Mouse (Mus musculus) kidney, embryonic 16.5 days (tissue): ENCODE measurements around the gene Tcf7l2. TPM values are rescaled to one million over a fixed set of nuclear protein-coding genes. Genes with fewer than 3 reads are reported as not detected.

Source experiments
- ATAC-seq: fragments of 200-750 bp; cut with Nextera tagmentation; 2 replicates; pipeline ENCODE4 v1.8.0; 2017; ENCODE audit warnings: moderate TSS enrichment; ENCODE audit not compliant: low FRiP score, low TSS enrichment
- H3K27ac ChIP-seq: fragments of 300-500 bp; sonication (generic); 2 replicates; pipeline ENCODE4 v1.5.1; 2014; ENCODE audit warnings: low read length
- H3K27me3 ChIP-seq: fragments of 300-500 bp; sonication (generic); 2 replicates; pipeline ENCODE4 v1.6.1; 2014; ENCODE audit warnings: low read length, control low read depth, mixed read lengths; ENCODE audit not compliant: insufficient read depth
- H3K36me3 ChIP-seq: fragments of 300-500 bp; sonication (generic); 2 replicates; pipeline ENCODE4 v1.6.1; 2014; ENCODE audit warnings: low read length, control low read depth, mixed read lengths; ENCODE audit not compliant: insufficient read depth
- H3K4me1 ChIP-seq: fragments of 300-500 bp; sonication (generic); 2 replicates; pipeline ENCODE4 v1.6.1; 2014; ENCODE audit warnings: low read length, control low read depth, mixed read lengths; ENCODE audit not compliant: insufficient read depth
- H3K4me2 ChIP-seq: fragments of 300-500 bp; sonication (generic); replicated peaks from 2 replicates; pipeline ENCODE4 v1.6.1; 2014; ENCODE audit warnings: low read depth, low read length
- H3K4me3 ChIP-seq: fragments of 300-500 bp; sonication (generic); 2 replicates; pipeline ENCODE4 v1.5.1; 2014; ENCODE audit warnings: mild to moderate bottlenecking, low read length
- H3K9ac ChIP-seq: fragments of 300-500 bp; sonication (generic); replicated peaks from 2 replicates; pipeline ENCODE4 v1.6.1; 2014; ENCODE audit warnings: low read length
- H3K9me3 ChIP-seq: fragments of 300-500 bp; sonication (generic); 2 replicates; pipeline ENCODE4 v1.6.1; 2016; ENCODE audit warnings: low read length, control low read depth
- WGBS: fragments of 180-500 bp; shearing (Covaris S2); extraction: QIAGEN DNeasy Blood & Tissue Kit; methylation state at CpG from one replicate; pipeline ENCODE4 v1.1.7; 2014; 5-methylcytosine and 5-hydroxymethylcytosine counted together
- polyA plus RNA-seq: library from polyadenylated mRNA; unstranded; fragments of >200 nt; fragmentation: Nextera tagmentation; extraction: Ambion mirVana; gene quantifications from 2 replicates; pipeline ENCODE4 v1.2.1, GENCODE M21; 2015

Gene Tcf7l2
- polyA plus RNA-seq, 1 experiment from 2014 or later: 50.1 TPM

- Histone ChIP-seq H3K4me2 (no peak overlapping the region), H3K27me3 (no peaks in the 10 kb centered on the region), H3K4me3 (no peak overlapping the region), H3K9me3 (no peaks in the 10 kb centered on the region), H3K27ac (no peak overlapping the region), H3K9ac (no peak overlapping the region), H3K4me1 (peaks cover 36% of the 10 kb centered on the region), H3K36me3 (no peaks in the 10 kb centered on the region)
- no peak for ATAC-seq
- 69% methylated on average over 8 of the region's 8 CpGs for WGBS
Observed at GRCm38 (mm10) chr19:55781681-55782080, 40.1 kb downstream of the Tcf7l2 start.

GRCm38 (mm10) chr19:55784796-55785418, 43.3 kb downstream of the Tcf7l2 start:
- no peak overlapping the region for H3K4me3 ChIP-seq

GRCm38 (mm10) chr19:55787420-55787819, 45.8 kb downstream of the Tcf7l2 start:
- H3K9me3 ChIP-seq: no peaks in the 10 kb centered on the region
- ATAC-seq: no peak
- H3K36me3 ChIP-seq: no peaks in the 10 kb centered on the region
- 84% methylated on average over 13 of the region's 13 CpGs for WGBS
- no peak overlapping the region for H3K4me2 ChIP-seq
- no peak overlapping the region for H3K9ac ChIP-seq
- H3K27me3 ChIP-seq: no peaks in the 10 kb centered on the region
- H3K27ac ChIP-seq: no peak overlapping the region
- peaks cover 49% of the 10 kb centered on the region for H3K4me1 ChIP-seq
- H3K4me3 ChIP-seq: no peak overlapping the region

More at GRCm38 (mm10) chr19:55784796-55785418, 43.3 kb downstream of the Tcf7l2 start:
- Histone ChIP-seq H3K27ac (peak overlapping the region; percentile 3; the same call in 1 of the 2 replicates), H3K4me1 (peaks cover 53% of the 10 kb centered on the region), H3K9me3 (no peaks in the 10 kb centered on the region), H3K4me2 (no peak overlapping the region), H3K27me3 (no peaks in the 10 kb centered on the region), H3K9ac (peak overlapping the region; percentile 25; the same call in 1 of the 2 replicates), H3K36me3 (no peaks in the 10 kb centered on the region)
- peak; percentile 53; the same call in 1 of the 2 replicates for ATAC-seq
- WGBS: 53% methylated on average over 21 of the region's 21 CpGs

GRCm38 (mm10) chr19:55788285-55788904, 46.8 kb downstream of the Tcf7l2 start:
- no peak overlapping the region for H3K9ac ChIP-seq
- no peaks in the 10 kb centered on the region for H3K9me3 ChIP-seq
- WGBS: 64% methylated on average over 7 of the region's 7 CpGs
- H3K27me3 ChIP-seq: no peaks in the 10 kb centered on the region
- H3K4me3 ChIP-seq: no peak overlapping the region
- ATAC-seq: no peak
- H3K4me2 ChIP-seq: no peak overlapping the region
- no peak overlapping the region for H3K27ac ChIP-seq
- no peaks in the 10 kb centered on the region for H3K36me3 ChIP-seq
- H3K4me1 ChIP-seq: peaks cover 52% of the 10 kb centered on the region

GRCm38 (mm10) chr19:55788905-55789295, 47.3 kb downstream of the Tcf7l2 start:
- H3K9me3 ChIP-seq: no peaks in the 10 kb centered on the region
- no peak overlapping the region for H3K4me3 ChIP-seq
- no peak for ATAC-seq
- H3K4me1 ChIP-seq: peaks cover 53% of the 10 kb centered on the region
- WGBS: 73% methylated on average over 5 of the region's 5 CpGs
- H3K36me3 ChIP-seq: no peaks in the 10 kb centered on the region
- no peak overlapping the region for H3K27ac ChIP-seq
- no peak overlapping the region for H3K4me2 ChIP-seq
- no peak overlapping the region for H3K9ac ChIP-seq
- no peaks in the 10 kb centered on the region for H3K27me3 ChIP-seq

- no peak for ATAC-seq
- H3K9ac ChIP-seq: no peak overlapping the region
- H3K9me3 ChIP-seq: no peaks in the 10 kb centered on the region
- H3K36me3 ChIP-seq: no peaks in the 10 kb centered on the region
- H3K27ac ChIP-seq: no peak overlapping the region
- H3K4me1 ChIP-seq: peaks cover 56% of the 10 kb centered on the region
- no peak overlapping the region for H3K4me2 ChIP-seq
- H3K27me3 ChIP-seq: no peaks in the 10 kb centered on the region
- 42% methylated on average over 3 of the region's 3 CpGs for WGBS
- H3K4me3 ChIP-seq: no peak overlapping the region
Observed at GRCm38 (mm10) chr19:55789838-55790237, 48.2 kb downstream of the Tcf7l2 start.

- H3K36me3 ChIP-seq: no peaks in the 10 kb centered on the region
- H3K4me1 ChIP-seq: peaks cover 54% of the 10 kb centered on the region
- H3K9me3 ChIP-seq: no peaks in the 10 kb centered on the region
- no peak overlapping the region for H3K27ac ChIP-seq
- H3K27me3 ChIP-seq: no peaks in the 10 kb centered on the region
- no peak overlapping the region for H3K9ac ChIP-seq
- no peak overlapping the region for H3K4me2 ChIP-seq
- 80% methylated on average over 6 of the region's 6 CpGs for WGBS
- H3K4me3 ChIP-seq: no peak overlapping the region
- no peak for ATAC-seq
Observed at GRCm38 (mm10) chr19:55791293-55791692, 49.7 kb downstream of the Tcf7l2 start.

GRCm38 (mm10) chr19:55791886-55792285, 50.3 kb downstream of the Tcf7l2 start:
- H3K4me1 ChIP-seq: peaks cover 60% of the 10 kb centered on the region
- no peak overlapping the region for H3K27ac ChIP-seq

GRCm38 (mm10) chr19:55792571-55792970, 51.0 kb downstream of the Tcf7l2 start:
- Histone ChIP-seq H3K36me3 (no peaks in the 10 kb centered on the region), H3K9me3 (no peaks in the 10 kb centered on the region), H3K27ac (no peak overlapping the region), H3K9ac (no peak overlapping the region), H3K27me3 (no peaks in the 10 kb centered on the region), H3K4me2 (no peak overlapping the region), H3K4me3 (no peak overlapping the region), H3K4me1 (peaks cover 66% of the 10 kb centered on the region)
- no peak for ATAC-seq
- 42% methylated on average over 5 of the region's 5 CpGs for WGBS

More at GRCm38 (mm10) chr19:55791886-55792285, 50.3 kb downstream of the Tcf7l2 start:
- Histone ChIP-seq H3K27me3 (no peaks in the 10 kb centered on the region), H3K4me3 (no peak overlapping the region), H3K36me3 (no peaks in the 10 kb centered on the region), H3K4me2 (no peak overlapping the region), H3K9me3 (no peaks in the 10 kb centered on the region), H3K9ac (no peak overlapping the region)
- WGBS: 88% methylated on average over 6 of the region's 6 CpGs
- no peak for ATAC-seq

- Histone ChIP-seq H3K9ac (no peak overlapping the region), H3K27me3 (no peaks in the 10 kb centered on the region), H3K4me1 (peaks cover 69% of the 10 kb centered on the region), H3K4me3 (no peak overlapping the region), H3K36me3 (no peaks in the 10 kb centered on the region), H3K27ac (no peak overlapping the region), H3K9me3 (no peaks in the 10 kb centered on the region), H3K4me2 (no peak overlapping the region)
- no peak for ATAC-seq
- 64% methylated on average over 4 of the region's 4 CpGs for WGBS
Observed at GRCm38 (mm10) chr19:55793029-55793428, 51.4 kb downstream of the Tcf7l2 start.
